Mouse (Mus musculus) embryonic facial prominence, embryonic 13.5 days (tissue): ENCODE measurements around the gene Tanc1. TPM values are rescaled to one million over a fixed set of nuclear protein-coding genes. Genes with fewer than 3 reads are reported as not detected.

Experiments
- ATAC-seq: fragments of 200-750 bp; cut with Nextera tagmentation; 2 replicates; pipeline ENCODE4 v1.8.0; 2017; ENCODE audit warnings: low read depth; ENCODE audit not compliant: insufficient number of reproducible peaks, insufficient read depth, low FRiP score, low TSS enrichment
- H3K27ac ChIP-seq: fragments of 300-500 bp; sonication (generic); 2 replicates; pipeline ENCODE4 v1.5.1; 2015; ENCODE audit warnings: moderate library complexity, mild to moderate bottlenecking, inconsistent platforms
- H3K27me3 ChIP-seq: fragments of 300-500 bp; sonication (generic); 2 replicates; pipeline ENCODE4 v1.6.1; 2015; ENCODE audit warnings: mild to moderate bottlenecking, inconsistent platforms
- H3K36me3 ChIP-seq: fragments of 300-500 bp; sonication (generic); 2 replicates; pipeline ENCODE4 v1.6.1; 2015; ENCODE audit warnings: mild to moderate bottlenecking, inconsistent platforms
- H3K4me1 ChIP-seq: fragments of 300-500 bp; sonication (generic); 2 replicates; pipeline ENCODE4 v1.6.1; 2015; ENCODE audit warnings: inconsistent platforms
- H3K4me2 ChIP-seq: fragments of 300-500 bp; sonication (generic); 2 replicates; pipeline ENCODE4 v1.6.1; 2015; ENCODE audit warnings: moderate library complexity, mild to moderate bottlenecking, inconsistent platforms
- H3K4me3 ChIP-seq: fragments of 300-500 bp; sonication (generic); 2 replicates; pipeline ENCODE4 v1.5.1; 2015; ENCODE audit warnings: mild to moderate bottlenecking, inconsistent platforms
- H3K9ac ChIP-seq: fragments of 300-500 bp; sonication (generic); 2 replicates; pipeline ENCODE4 v1.6.1; 2015; ENCODE audit warnings: mild to moderate bottlenecking, inconsistent platforms
- H3K9me3 ChIP-seq: fragments of 300-500 bp; sonication (generic); 2 replicates; pipeline ENCODE4 v1.6.1; 2016; ENCODE audit warnings: inconsistent platforms
- WGBS: fragments of 180-500 bp; shearing (Covaris S2); methylation state at CpG from one replicate; pipeline ENCODE4 v1.1.7; 2015; ENCODE audit warnings: mixed read lengths; 5-methylcytosine and 5-hydroxymethylcytosine counted together
- polyA plus RNA-seq: library from polyadenylated mRNA; unstranded; fragments of >200 nt; fragmentation: Nextera tagmentation; extraction: Ambion mirVana; gene quantifications from 2 replicates; pipeline ENCODE4 v1.2.1, GENCODE M21; 2015

The Tanc1 gene
- polyA plus RNA-seq, 1 experiment from 2014 or later = 39.4 TPM

DNA sequence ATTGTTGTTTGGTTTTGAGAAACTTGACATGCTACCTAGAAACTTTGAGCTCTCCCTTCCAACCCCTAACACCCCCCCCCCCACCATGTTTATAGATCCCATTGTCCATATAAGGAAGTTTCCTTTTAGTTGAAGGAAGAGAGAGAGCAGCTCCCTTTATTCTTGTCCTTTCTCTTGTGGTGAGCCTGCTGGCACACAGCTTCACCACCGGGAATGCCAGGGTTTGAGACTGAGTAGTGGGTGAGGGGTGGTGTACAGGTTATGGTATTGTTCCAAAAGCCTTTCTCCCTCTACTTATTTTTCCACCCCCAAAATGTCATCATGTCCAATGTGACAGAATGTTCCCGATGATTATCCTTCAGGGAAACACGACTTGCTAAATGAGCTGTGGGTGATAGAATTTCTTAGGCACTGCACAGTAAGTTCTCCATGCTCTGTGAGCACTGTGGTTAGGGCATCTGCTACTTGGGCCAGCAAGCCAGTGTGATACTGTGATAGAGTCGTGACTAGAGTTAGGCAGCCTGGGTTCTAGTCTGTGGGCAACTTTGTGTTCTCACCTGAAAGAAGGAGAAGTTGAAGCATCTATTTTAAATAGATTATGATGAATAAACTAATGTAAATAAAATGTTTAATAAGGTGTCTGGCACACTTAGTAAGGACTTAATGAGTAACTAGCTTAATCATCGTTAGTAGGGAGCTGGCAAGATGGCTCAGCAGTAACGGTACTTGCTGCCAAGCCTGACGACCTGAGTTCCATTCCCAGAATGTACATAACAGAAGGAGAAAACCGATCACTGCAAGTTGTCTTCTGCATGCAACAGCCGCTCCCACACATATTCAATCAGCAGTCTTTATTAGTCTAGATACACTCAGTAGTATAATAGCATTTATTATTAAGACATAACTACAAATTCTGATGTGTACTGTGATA is 102.0 kb downstream of the Tanc1 start:
- ATAC-seq = no peak
- H3K27me3 ChIP-seq = no peaks in the 10 kb centered on the region
- H3K4me1 ChIP-seq = peaks cover 61% of the 10 kb centered on the region
- H3K9ac ChIP-seq = no peak overlapping the region
- no peak overlapping the region for H3K4me3 ChIP-seq
- no peak overlapping the region for H3K27ac ChIP-seq
- 86% methylated on average over 9 of the region's 9 CpGs for WGBS
- no peaks in the 10 kb centered on the region for H3K36me3 ChIP-seq
- no peaks in the 10 kb centered on the region for H3K9me3 ChIP-seq
- no peak overlapping the region for H3K4me2 ChIP-seq

DNA sequence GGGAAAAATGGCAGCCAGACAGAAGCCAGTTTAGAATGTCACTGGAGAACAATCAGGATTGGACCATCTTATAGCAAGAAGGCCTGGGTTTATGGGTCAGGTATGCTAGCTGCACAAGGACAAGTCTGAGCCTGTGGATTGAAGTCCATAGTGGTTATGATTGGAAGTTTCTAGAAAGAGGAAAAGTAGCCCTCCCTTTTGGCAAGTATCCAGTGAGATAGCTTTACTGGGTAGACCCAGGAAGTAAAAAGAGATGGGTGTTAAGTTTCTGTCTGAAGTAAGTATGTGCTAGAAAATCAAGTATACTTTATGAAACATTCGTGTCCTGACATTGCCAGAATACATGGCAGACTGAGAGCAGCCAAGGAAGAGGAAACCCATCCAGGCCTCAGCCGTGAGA is 103.2 kb downstream of the Tanc1 start:
- no peaks in the 10 kb centered on the region for H3K36me3 ChIP-seq
- H3K9me3 ChIP-seq = no peaks in the 10 kb centered on the region
- ATAC-seq = no peak
- no peak overlapping the region for H3K27ac ChIP-seq
- no peak overlapping the region for H3K4me2 ChIP-seq
- no peak overlapping the region for H3K9ac ChIP-seq
- H3K4me1 ChIP-seq = peaks cover 66% of the 10 kb centered on the region
- H3K27me3 ChIP-seq = no peaks in the 10 kb centered on the region
- no peak overlapping the region for H3K4me3 ChIP-seq
- 81% methylated on average over 2 of the region's 2 CpGs for WGBS

DNA sequence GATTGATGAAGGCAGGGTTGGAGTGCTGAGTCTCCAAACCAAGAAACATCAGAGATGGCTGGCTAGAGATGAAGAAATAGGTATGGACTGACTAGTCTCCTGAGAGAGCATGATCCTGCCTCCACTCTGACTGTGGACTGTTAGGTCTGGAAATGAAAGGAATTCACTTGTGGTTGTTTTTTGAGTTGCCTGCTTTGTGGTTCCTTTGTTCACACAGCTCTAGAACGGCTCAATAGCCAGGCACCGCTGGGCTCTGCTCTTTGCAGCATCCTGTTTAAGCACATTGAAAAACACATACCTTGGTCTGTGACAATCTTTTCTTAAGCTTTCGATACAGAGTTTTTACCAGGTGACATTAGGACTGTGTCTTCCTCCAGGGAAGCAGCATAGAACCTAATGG is 104.6 kb downstream of the Tanc1 start:
- Histone ChIP-seq H3K9ac (no peak overlapping the region), H3K4me1 (peaks cover 65% of the 10 kb centered on the region), H3K4me2 (no peak overlapping the region), H3K9me3 (no peaks in the 10 kb centered on the region), H3K27ac (no peak overlapping the region), H3K4me3 (no peak overlapping the region), H3K36me3 (no peaks in the 10 kb centered on the region), H3K27me3 (no peaks in the 10 kb centered on the region)
- no peak for ATAC-seq
- 61% methylated on average over 3 of the region's 3 CpGs for WGBS

DNA sequence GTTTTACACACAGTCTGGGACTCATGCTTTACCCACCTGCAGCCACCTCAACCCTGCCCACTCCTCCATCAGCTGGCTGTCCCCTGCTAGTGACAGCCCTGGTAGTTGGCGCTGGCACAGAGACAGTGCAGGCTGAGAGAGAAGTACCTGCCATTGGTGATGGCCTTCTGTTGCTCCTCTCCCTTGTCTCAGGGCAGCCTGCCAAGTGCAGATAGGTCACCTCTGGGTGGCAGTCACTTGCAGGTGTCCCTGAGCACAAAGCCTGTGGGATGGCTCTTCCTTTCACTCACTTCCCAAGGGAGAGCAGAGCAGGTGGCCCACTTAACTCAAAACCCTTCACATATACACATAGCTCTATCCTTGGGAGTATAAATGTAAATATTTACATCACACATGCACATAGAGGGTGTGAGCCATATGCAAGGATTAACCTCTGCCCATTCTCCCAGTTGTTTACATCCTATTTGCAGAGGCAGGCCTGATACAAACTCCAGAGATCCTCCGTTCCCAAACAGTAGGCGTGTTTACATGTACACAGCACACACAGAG is 106.0 kb downstream of the Tanc1 start:
- Histone ChIP-seq H3K4me2 (no peak overlapping the region), H3K36me3 (no peaks in the 10 kb centered on the region), H3K4me3 (no peak overlapping the region), H3K9ac (no peak overlapping the region), H3K4me1 (peaks cover 65% of the 10 kb centered on the region), H3K9me3 (no peaks in the 10 kb centered on the region), H3K27me3 (no peaks in the 10 kb centered on the region), H3K27ac (no peak overlapping the region)
- ATAC-seq = 0 out of 2 replicates have a peak, but pooled peaks have one; percentile 23
- 87% methylated on average over 3 of the region's 3 CpGs for WGBS

DNA sequence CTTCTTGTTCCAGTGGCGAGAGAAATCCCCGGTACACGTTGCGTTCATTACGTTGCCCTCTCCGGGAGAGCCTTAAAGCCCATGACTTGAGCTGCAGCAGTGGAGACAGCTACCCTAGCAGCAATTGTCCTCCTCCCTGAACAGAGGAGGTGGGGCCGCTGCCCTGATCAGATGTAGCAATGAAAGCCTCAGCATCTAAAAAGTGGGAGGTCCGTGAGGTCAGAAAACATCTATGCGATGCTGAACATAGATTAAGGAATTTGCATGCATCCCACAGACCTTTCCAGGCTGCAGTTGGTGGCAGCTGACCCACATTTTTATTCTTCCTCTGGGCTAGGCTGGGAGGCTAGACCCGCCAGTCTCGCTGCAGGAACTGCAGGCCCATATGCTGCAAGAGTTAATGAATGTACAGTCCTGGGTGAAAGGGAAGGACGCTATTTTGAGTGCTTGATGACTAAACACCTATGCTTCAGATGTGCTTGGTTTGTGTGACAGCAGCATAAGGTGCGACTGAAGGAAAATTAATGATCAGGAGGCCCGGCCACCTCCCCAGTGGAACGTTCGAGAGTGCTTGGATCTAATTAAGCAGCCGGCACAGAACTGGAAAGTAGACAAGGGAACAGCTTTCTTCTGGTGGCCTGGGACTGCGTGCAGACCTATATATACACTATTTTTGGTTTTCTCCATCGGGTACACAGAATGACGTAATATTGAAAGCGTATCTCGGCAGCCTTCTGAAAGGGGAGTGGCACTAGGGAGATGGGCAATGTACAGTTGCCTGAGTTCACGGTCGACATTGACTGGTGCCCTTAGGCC is 107.0 kb downstream of the Tanc1 start:
- Histone ChIP-seq H3K36me3 (no peaks in the 10 kb centered on the region), H3K27ac (peak overlapping the region; percentile 40), H3K4me3 (no peak overlapping the region), H3K9me3 (no peaks in the 10 kb centered on the region), H3K4me1 (peaks cover 61% of the 10 kb centered on the region), H3K4me2 (no peak overlapping the region; the same call in 1 of the 2 replicates), H3K27me3 (no peaks in the 10 kb centered on the region), H3K9ac (no peak overlapping the region)
- no peak for ATAC-seq
- 43% methylated on average over 24 of the region's 24 CpGs for WGBS

DNA sequence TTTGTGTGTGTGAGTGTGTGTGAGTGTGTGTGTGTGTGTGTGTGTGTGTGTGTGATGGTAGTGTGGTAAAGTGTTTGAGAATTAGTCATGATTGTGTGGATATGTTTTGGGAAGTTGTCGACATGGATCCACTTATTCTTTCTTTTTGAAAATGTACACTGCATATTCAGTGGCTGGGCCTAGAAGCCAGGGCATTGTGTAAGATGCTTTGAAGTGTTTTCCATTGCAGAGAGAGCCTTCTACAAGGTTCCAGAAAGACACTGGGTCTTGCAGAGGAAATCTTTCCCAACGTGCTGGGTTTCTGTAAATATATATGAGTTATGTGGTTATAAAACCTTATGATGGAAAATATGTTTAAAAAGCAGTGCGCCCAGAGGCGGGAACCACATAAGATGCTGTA is 108.0 kb downstream of the Tanc1 start:
- WGBS = 61% methylated on average over 4 of the region's 4 CpGs

DNA sequence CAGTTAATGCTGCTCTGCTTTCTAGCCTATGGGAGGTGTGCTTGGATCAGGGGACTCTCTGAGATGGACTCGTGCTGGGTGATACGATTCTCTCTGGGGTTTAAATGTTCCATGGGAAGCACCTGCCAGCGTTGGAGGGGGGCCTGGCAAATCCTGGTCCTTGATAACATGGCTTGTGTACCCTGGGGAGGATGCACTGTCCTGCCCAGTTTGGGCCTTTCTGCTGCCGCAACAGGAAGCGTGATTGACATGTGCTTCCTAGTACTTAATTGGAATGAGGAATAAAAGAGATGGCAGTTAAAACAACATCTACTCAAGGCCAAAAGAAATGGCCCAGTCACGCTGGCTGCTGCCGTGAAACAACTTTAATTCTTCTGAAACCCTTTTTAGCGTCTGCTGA is 109.3 kb downstream of the Tanc1 start:
- peaks cover 68% of the 10 kb centered on the region for H3K4me1 ChIP-seq

More for the DNA sequence above, 108.0 kb downstream of the Tanc1 start:
- H3K9me3 ChIP-seq = no peaks in the 10 kb centered on the region
- no peak for ATAC-seq
- 0 out of 2 replicates have a peak overlapping the region, but pooled peaks have one; percentile 40 for H3K27ac ChIP-seq
- no peak overlapping the region for H3K4me2 ChIP-seq
- H3K4me1 ChIP-seq = peaks cover 60% of the 10 kb centered on the region
- no peaks in the 10 kb centered on the region for H3K36me3 ChIP-seq
- H3K27me3 ChIP-seq = no peaks in the 10 kb centered on the region
- no peak overlapping the region for H3K4me3 ChIP-seq
- no peak overlapping the region for H3K9ac ChIP-seq

DNA sequence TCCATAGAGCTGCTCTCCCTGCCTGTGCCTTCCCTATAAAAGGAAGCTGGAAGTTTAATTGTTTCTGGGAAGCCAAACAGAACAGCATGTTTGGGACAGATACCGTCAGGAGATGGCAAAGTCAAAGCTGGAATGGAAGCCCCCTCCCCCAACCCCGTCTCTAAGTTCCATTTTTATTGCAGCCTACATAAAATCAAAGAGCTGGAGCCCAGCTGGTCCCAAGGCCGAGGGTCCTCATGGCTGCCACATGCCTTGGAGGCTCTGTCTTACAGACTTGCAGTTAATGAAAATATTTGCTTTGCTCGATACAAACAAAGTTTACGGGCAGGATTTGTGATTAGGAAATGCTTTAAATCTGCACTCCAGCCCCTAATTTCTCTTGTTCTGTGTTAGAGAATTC is 109.9 kb downstream of the Tanc1 start:
- H3K4me3 ChIP-seq = no peak overlapping the region
- H3K4me1 ChIP-seq = peaks cover 65% of the 10 kb centered on the region
- H3K27me3 ChIP-seq = no peaks in the 10 kb centered on the region
- H3K27ac ChIP-seq = peak overlapping the region; percentile 68
- WGBS = 27% methylated on average over 5 of the region's 5 CpGs
- no peaks in the 10 kb centered on the region for H3K9me3 ChIP-seq
- peaks cover 4% of the 10 kb centered on the region; the same call in 1 of the 2 replicates for H3K36me3 ChIP-seq
- no peak overlapping the region for H3K9ac ChIP-seq
- ATAC-seq = no peak
- H3K4me2 ChIP-seq = no peak overlapping the region; the same call in 1 of the 2 replicates

More for the DNA sequence above, 109.3 kb downstream of the Tanc1 start:
- H3K9ac ChIP-seq = no peak overlapping the region
- H3K4me2 ChIP-seq = no peak overlapping the region
- peaks cover 4% of the 10 kb centered on the region; the same call in 1 of the 2 replicates for H3K36me3 ChIP-seq
- H3K4me3 ChIP-seq = no peak overlapping the region
- peak overlapping the region; percentile 68 for H3K27ac ChIP-seq
- ATAC-seq = no peak
- H3K9me3 ChIP-seq = no peaks in the 10 kb centered on the region
- no peaks in the 10 kb centered on the region for H3K27me3 ChIP-seq
- WGBS = 33% methylated on average over 8 of the region's 8 CpGs

DNA sequence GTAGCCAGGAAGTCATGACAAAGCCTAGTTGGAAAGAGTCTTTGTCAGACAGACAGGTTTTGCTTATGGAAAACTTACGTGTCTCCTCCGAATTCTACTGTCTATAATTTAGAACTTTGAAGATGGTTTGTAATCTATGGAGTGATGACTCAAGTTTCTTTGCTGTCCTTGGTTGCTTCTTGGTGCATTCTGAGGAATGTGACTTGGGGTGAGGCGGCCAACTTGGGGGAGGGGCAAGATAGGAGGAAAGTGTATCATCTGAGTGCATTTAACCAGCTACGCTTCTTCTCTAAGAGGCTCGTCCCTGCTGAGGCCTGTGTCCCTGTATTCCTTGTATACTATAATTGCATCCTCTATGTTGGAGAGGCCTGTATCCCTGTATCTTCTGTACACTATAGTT is 111.5 kb downstream of the Tanc1 start:
- H3K9ac ChIP-seq = no peak overlapping the region
- H3K27ac ChIP-seq = no peak overlapping the region
- 82% methylated on average over 5 of the region's 5 CpGs for WGBS
- H3K9me3 ChIP-seq = no peaks in the 10 kb centered on the region
- H3K36me3 ChIP-seq = peaks cover 5% of the 10 kb centered on the region
- no peaks in the 10 kb centered on the region for H3K27me3 ChIP-seq
- H3K4me1 ChIP-seq = peaks cover 56% of the 10 kb centered on the region
- no peak overlapping the region for H3K4me3 ChIP-seq
- no peak overlapping the region for H3K4me2 ChIP-seq
- no peak for ATAC-seq

DNA sequence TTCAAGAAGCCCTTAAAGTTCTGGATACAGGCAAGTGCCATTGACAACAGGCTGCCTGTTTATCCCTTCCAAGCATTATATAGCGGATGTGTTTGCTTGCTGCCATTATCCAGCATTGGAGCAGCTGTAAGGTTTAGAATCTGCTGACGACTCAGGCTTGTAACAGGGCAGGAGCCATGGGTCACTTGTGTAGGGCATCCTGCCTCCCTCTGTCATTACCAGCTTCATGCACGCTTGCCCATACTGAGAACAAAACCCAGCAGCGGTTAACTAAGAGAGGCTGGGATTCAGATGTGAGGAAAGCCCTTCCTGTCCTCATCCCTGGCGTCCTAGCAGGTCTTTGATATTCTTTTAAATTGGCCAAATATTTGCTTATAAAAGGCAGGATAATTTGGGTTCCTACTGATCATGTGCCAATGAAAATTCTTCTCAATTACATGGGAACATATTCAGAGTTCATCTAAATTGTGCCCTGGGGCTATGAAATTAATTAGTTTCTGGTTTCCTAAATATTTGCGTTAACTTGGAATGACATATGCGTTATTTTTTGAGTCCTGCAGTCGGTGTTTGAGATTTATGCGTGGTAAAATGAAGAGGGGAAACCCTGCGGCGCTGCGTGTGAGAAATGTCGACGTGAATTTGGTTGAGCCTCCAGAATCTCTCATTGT is 113.8 kb downstream of the Tanc1 start:
- Histone ChIP-seq H3K9ac (no peak overlapping the region), H3K27me3 (no peaks in the 10 kb centered on the region), H3K4me3 (no peak overlapping the region), H3K9me3 (no peaks in the 10 kb centered on the region), H3K4me2 (no peak overlapping the region), H3K36me3 (peaks cover 15% of the 10 kb centered on the region), H3K4me1 (peaks cover 36% of the 10 kb centered on the region), H3K27ac (no peak overlapping the region; the same call in 1 of the 2 replicates)
- no peak for ATAC-seq
- 63% methylated on average over 14 of the region's 14 CpGs for WGBS

DNA sequence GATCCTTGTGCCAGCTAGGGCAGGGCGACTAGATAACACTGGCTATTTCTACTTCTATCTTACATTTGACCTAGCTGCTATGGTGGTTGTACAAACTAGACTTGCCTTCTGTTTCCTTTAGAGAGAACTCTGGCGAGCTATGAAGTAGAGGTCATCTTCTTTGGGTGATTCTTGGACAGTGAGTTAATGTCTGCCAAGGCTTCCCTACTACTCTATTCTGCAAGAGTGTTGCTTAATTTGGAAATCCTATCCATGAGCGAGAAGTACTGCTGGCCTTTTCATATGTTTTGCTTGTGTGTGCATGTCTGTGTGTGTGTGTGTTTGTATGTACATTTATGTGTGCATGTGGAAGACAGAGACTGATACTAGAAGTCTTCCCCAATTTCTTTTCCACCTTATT is 120.0 kb downstream of the Tanc1 start:
- Histone ChIP-seq H3K4me1 (peaks cover 34% of the 10 kb centered on the region), H3K4me3 (no peak overlapping the region), H3K9me3 (no peaks in the 10 kb centered on the region), H3K27ac (no peak overlapping the region), H3K4me2 (no peak overlapping the region), H3K27me3 (no peaks in the 10 kb centered on the region), H3K9ac (no peak overlapping the region), H3K36me3 (peaks cover 11% of the 10 kb centered on the region)
- 91% methylated on average over 3 of the region's 3 CpGs for WGBS
- no peak for ATAC-seq
